Mouse (Mus musculus) cerebellum, postnatal 14 days (tissue): ENCODE results near the gene Nckipsd.

Experiments
- DNase-seq, 2 experiments: peaks; one replicate each; pipeline ENCODE4 v3.0.0; 2021; ENCODE audit warnings: mixed read lengths in 2 of 2

Gene Nckipsd

DNA sequence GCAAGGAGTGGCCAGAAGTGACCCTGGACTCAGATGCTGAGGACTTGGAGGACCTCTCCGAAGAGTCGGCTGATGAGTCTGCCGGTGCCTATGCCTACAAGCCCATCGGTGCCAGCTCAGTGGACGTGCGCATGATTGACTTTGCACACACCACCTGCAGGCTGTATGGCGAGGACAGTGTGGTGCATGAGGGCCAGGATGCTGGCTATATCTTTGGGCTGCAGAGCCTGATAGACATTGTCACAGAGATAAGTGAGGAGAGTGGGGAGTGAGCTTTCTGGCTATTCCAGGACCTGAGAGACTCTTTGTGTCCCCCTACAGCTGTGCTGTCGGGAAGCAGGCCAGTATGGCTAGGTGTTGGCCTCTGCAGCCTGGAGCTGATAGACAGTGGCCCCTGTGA, 2.4 kb upstream of the Nckipsd start:
- DNase-seq = no peak

DNA sequence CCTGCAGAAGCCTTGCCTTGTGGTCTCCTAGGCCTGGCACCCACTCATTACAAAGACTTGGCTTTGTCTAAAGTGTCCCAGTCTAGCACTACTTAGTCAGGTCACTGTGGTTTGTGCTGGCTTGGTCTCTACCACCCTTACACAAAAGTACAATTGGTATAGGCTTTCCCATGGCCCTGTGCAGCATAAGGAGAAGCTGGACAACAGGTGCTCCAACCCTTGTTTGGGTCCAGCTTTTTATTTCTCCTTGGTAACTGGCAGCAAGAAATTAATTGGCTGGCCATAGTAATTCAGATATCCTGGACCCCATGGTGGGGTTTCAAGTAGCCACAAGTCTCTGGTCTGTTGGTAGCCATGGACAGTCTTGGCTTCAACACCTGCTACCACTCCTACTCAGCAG, 1.8 kb upstream of the Nckipsd start:
- no peak for DNase-seq

DNA sequence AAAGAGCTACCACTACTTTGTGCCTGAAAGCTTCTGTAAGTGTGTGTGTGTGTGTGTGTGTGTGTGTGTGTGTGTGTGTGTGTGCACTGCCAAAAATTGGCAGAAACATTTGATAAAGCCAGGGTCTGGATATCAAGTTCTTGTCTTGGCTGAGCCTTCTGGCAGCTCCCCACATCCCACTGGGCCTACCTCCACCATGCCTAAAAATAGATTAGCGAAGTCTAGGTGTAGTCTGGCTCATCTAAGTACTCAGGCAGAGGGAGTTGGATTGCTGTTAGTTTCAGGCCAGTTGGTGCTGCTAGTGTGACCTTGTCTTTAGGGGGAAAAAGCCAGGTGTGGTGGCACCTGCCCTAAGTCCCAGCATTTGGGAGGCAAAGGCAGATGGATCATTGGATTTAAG, 1.3 kb upstream of the Nckipsd start:
- DNase-seq = peak; percentile 80 to 87

DNA sequence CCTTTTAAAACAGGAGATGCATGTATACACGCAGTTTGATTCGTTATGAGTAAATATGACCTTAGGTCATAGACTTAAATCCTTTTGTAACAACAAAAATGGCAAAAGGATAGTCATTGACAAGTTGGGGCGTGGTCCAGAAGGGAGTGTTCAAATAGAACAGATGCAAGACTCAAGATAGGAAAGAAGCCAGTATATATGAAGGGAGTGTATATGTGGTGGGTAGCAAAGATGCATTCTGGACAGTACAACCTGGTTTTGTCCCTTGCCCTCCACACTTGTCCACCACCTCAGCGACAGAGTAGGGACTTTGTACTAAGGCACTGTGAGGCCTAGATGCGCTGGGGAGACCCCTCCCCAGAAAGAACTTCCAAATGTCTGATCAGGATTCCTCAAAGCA, 494 bp upstream of the Nckipsd start:
- DNase-seq = no peak

DNA sequence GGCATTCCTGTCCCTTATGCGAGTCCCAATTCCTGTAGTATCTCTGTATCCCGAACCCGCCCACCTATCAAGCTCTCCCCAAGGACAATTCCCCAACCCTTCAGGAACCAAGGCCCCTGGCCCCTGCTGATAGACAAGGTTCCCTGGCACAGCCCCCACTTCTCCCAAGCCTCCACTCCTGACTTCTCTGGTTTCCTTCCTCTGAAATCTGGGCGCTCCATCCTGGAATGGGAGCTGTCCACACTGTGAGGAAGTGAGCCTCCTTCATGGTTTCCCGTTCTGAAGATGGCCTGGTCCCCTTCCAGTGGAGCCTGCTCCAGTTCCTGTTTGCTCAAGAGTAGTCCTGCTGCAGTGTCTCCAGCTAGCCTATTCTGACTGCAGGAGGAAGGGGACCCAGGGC, 1.0 kb downstream of the Nckipsd start:
- no peak for DNase-seq

DNA sequence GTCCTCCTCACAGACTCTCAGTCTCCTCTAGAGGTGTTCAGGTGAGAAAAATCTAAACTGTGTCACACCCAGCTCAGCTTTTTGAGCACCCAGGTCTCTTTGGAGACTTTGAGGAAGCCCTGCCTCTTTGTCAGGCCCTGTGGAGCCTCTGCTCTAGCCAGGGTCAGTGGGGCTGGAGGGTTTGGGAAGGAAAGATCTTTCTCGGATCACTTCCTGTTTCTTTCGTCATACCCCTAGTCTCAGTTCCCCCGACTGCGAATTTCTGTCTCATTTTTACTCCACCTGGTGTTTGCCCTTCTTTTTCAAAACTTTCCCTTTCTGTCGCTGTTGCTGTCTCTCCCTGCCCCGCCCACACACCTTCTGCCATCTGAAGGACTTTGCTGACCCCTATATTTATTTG, 1.6 kb downstream of the Nckipsd start:
- no peak for DNase-seq

DNA sequence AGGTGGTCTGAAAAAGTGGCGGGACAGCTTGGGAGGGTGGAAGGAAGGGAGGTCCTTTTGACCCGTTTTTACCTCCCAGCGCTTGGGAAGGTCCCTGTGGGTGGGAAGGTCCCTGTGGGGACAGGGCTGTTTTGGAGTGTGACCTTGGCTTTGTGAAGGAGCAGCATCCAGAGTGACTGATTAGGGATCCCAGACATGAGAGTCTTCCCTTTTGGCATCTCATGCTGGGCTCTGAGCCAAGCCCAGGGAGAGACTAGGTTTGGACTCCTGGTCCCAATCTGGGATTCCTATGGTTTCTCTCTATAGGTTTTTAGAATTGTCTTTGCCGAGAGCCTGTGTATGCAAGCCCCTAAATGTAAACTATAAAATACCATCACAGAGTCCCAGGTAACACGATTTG, 2.3 kb downstream of the Nckipsd start:
- no peak for DNase-seq

DNA sequence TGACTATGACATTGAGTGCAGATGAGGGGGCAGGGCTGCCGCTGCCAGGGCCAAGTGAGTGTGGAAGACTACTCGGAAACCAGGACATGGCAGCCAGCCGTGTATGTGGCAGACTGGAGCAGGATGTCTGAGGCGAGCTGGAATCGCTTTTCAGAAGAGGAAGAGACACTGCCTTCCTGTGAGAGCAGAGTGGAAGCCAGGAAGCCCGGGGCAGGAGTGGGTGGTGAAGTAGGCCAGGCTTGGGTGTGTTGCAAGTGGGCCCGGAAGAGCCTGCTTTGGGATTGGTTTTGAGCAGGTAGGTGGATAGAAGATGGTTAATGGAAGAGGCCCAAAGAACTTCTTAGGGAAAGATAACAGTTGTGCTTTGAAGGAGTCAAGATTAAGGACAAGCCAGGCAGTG, 7.4 kb downstream of the Nckipsd start:
- DNase-seq = no peak

DNA sequence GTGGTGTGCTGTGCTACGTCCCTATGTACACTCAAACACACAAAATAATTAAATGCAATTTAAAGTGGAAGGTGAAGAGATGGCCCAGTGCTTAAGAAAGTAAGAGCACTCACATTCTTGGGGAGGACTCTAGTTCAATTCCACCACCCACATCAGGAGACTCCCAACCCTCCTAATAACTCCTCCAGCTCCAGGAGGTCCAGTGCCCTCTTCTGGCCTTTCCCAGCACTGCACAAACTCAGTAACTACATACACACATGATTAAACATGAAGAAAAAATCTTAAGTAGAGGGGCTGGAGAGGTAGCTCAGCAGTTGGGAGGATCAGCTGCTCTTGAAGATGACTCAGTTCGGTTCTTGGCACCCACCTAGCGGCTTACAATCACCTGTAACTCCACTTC, 11.3 kb downstream of the Nckipsd start:
- DNase-seq = peak; percentile 78 to 88

DNA sequence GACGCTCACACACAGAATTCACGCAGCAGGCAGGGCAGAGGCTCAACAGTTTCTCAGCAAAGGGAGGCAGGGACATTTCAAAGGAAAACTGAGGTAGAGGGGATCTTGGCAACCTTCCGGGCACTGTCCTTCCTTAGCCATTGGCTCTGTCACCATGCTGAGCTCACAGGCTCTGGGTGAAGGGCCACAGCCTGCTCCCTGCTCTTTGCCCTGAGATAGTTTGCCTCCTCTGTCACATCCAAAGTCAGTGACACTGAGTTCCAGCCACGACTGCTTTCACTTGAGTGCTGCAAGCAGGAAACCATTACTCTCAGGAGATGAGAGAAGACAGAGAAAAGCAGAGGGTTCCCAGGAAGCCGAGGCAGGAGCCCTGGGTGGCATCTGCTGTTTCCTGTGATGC, 11.9 kb downstream of the Nckipsd start:
- DNase-seq = no peak

DNA sequence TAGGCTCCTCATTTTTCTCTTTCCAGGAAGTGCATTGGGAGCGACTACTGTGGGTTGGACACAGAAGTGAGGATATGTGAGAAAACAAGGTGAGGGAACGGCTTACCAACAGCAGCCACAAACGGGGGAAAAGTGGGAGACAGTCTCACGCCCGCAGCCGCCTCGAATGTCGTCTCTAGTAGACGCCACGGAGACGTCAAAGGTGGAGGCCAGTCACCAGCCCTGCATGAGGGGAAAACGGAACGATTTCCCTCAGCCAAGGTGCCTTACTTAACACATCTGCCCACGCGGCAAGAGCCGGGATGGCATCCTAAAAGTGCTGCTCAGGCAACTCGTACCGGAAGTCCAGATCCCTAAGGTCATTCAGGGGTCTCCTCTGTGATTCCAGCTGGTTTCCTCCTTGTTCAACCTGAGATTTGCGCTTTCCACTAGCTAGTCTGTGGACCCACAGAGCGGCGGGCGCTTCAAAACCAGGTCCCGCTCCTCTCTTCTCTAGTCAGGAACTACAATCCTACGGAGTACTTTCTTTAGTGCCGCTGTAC, 16.0 kb downstream of the Nckipsd start:
- DNase-seq = peak in 1 of 2 experiments; percentile 59

DNA sequence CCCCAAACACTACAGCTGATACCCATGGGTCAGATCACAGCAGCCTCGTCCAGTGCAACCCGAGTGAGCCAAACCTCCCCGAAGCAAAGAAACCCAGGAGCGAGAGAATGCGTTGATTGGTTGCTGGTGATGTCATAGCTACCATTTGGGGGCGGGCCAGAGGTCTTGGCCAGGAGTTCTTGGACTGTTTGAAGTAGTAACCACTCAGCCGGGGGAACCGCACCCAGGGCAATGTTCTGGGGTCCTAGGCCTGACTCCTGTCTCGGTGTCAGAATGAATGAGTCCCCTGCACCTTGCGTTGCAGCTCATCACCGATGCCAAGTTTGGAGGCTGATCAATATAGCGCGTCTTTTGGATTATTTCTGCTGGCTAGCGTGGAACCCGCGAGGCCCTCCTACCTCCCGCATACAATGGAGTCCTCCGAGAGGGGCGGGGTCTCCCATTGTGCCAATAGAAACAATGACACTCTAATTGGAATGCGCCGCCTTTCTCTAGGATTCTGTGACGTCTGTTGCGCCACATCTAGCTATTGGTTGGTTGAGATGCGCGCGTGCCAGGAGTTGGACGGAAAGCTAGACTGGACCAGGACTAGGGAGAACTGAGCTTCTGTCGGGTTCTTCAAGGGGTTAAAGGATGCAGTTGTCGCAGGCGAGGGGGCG, 16.7 kb downstream of the Nckipsd start:
- DNase-seq = peak; percentile 99

DNA sequence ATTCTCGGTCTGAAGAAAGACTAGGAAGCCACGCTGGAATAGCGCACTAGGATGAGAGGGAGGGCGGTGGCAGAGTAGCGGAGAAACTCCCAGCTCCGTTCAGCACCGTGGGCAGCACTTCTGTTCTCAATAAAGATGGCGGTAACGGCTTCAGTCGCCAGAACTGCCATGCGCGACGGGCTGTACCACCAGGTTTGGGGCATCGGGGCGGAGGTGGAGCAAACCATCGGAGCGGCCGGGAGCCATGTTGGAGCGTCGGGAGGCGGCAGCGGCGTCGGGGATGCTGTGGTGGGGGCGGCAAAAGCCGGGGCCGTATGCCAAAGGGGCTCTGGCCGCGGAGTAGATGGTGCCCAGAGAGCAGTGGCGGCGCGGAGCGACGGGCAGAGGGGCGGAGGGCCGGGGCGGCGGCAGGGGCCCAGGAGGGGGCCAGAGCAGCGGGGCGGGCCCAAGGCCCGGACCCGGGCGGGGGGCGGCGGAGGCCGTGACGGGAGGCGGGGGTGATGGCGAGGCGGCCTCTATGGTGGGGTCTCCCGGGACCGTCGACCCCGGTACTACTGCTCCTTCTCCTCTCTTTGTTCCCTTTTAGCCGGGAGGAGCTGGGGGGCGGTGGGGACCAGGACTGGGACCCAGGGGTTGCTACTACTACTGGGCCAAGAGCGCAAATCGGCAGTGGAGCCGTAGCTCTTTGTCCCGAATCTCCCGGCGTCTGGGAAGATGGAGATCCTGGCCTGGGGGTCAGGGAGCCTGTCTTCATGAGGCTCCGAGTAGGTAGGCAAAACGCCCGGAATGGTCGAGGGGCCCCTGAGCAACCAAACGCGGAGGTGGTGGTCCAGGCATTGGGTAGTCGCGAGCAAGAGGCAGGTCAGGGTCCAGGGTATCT, 17.9 kb downstream of the Nckipsd start, which contains the start of gene Celsr3:
Gene Celsr3 (plus strand): TSS at position 501 of the 880 bp plus-strand sequence.
- DNase-seq = peak; percentile 95 to 96

DNA sequence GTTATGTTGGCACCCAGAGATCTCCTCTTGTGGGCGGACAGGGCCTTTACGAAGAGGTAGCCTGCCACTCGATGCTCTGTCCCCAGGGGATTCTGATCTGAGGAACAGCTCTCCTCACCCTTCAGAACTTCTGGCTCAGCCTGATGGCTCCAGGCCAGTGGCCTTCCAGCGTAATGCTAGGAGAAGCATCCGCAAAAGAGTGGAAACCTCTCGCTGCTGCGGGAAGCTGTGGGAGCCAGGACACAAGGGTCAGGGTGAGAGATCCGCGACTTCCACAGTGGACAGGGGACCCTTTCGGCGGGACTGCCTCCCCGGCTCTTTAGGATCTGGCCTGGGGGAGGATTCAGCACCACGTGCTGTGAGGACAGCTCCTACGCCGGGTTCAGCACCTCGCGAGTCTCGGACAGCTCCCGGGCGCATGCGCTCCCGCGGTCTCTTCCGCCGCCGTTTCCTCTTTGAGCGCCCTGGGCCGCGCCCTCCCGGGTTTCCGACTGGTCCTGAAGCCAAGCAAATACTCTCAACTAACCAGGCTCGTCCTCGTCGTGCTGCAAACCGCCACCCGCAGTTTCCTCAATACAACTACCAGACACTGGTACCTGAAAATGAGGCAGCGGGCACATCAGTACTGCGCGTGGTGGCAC, 18.7 kb downstream of the Nckipsd start:
- DNase-seq = peak; percentile 76 to 82

DNA sequence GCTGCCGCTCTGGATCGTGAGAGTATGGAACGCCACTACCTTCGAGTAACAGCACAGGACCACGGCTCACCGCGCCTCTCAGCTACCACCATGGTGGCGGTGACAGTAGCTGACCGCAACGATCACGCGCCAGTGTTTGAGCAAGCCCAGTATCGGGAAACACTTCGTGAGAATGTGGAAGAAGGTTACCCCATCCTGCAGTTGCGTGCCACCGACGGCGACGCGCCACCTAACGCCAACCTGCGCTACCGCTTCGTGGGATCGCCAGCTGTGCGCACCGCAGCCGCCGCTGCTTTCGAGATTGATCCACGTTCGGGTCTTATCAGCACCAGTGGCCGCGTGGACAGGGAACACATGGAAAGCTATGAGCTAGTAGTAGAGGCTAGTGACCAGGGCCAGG, 19.3 kb downstream of the Nckipsd start:
- peak in 1 of 2 experiments; percentile 37 for DNase-seq

DNA sequence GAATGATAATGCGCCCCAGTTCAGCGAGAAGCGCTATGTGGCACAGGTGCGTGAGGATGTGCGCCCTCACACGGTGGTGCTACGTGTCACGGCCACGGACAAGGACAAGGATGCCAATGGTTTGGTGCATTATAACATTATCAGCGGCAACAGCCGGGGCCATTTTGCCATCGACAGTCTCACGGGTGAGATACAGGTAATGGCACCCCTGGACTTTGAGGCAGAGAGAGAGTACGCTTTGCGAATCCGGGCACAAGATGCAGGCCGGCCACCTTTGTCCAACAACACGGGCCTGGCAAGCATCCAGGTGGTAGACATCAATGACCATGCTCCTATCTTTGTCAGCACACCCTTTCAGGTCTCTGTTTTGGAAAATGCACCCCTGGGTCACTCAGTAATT, 19.7 kb downstream of the Nckipsd start:
- peak; percentile 42 to 62 for DNase-seq

DNA sequence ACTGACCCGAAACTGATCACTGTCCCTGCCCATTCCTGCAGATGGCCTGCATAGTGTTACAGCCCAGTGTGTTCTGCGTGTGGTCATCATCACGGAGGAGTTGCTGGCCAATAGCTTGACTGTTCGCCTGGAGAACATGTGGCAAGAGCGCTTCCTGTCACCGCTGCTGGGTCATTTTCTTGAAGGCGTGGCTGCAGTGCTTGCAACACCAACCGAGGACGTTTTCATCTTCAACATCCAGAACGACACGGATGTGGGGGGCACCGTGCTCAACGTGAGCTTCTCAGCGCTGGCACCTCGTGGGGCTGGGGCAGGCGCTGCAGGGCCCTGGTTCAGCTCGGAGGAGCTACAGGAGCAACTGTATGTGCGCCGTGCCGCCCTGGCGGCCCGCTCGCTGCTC, 23.5 kb downstream of the Nckipsd start:
- DNase-seq = no peak

DNA sequence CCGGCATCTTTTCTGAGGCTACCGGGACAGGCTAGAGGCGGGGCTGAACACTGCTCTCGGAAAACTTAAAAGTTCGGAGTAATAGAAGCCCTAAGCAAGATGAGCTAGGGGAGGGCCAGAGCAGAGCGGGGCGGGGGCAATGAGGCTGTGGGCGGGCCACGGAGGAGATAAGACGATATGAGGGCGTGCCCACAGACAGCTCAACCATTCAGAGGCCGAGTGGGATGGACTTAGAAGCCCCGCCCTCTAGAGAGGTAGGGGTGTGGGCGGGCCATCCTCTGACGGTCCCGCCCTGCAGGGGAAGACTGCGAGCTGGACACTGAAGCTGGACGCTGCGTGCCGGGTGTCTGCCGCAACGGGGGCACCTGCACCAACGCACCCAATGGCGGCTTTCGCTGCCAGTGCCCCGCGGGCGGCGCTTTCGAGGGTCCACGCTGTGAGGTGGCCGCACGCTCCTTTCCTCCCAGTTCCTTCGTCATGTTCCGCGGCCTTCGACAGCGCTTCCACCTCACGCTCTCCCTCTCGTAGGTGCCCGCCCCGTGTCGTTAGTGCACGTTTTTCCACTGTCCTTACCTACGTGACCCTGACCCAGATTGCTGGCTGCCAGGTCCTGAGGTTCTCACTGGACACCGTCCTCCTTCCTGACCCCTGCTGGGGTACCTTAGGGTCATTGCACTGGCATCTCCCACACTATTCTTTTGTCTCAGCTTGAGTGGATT, 24.4 kb downstream of the Nckipsd start:
- DNase-seq = peak; percentile 81

DNA sequence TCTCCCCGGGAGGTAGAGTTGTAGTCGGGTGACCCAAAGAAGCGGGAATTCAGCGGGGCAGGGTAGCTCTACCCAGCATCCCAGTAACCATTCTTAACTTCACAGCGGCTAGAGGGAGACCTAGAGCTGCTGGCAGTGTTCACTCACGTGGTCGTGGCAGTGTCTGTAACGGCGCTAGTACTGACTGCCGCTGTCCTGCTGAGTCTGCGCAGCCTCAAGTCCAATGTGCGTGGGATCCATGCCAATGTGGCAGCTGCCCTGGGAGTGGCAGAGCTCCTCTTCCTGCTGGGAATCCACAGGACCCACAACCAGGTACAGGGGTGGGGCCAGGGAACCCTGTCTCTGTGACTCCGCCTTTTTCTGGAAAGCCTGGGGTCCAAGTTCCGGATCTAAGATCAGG, 34.8 kb downstream of the Nckipsd start:
- DNase-seq = peak; percentile 91 to 94

DNA sequence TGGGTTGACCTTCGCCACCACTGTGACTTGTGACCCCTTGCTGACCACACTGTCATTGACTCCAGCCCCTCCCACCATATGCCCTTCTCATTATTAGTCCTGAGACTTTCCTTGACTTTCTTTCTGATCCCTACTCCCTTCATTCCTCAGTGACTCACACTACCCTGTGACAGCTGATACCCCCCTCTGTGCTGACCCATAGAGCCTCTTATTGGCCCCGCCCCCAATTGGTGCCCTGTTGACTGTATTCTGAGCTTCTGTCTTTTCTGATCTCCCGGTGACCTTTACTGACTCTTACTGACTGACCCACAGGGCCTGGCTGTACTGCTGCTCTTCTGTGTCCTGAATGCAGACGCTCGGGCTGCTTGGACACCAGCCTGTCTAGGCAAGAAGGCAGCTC, 37.2 kb downstream of the Nckipsd start:
- DNase-seq = no peak

DNA sequence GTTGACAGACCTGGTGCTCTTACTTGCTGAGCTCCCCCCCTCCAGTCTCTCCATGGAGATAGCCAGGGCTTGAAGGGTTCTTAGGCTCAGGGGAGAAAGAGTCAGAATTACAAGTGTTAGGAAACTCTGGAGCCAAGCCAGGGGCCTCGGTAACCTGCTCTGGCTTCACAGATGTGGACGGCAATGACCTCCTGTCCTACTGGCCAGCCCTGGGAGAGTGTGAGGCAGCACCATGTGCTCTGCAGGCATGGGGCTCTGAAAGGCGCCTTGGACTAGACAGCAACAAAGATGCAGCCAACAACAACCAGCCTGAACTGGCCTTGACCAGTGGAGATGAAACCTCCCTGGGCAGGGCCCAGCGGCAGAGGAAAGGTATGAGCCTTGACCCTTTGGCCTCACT, 39.2 kb downstream of the Nckipsd start:
- no peak for DNase-seq

DNA sequence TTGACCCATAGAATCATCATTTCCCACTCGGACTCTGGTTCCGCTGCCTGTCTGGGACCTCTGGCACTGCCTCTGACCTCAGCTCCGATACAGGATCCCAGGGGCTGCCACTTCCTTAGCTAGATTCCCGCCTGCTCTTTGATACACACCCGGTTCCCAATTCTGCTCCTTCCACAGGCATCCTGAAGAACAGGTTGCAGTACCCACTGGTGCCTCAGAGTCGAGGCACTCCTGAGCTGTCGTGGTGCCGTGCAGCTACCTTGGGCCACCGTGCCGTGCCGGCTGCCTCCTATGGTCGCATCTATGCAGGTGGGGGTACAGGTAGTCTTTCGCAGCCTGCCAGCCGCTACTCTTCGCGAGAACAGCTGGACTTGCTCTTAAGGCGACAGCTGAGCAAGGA, 40.3 kb downstream of the Nckipsd start:
- no peak for DNase-seq

DNA sequence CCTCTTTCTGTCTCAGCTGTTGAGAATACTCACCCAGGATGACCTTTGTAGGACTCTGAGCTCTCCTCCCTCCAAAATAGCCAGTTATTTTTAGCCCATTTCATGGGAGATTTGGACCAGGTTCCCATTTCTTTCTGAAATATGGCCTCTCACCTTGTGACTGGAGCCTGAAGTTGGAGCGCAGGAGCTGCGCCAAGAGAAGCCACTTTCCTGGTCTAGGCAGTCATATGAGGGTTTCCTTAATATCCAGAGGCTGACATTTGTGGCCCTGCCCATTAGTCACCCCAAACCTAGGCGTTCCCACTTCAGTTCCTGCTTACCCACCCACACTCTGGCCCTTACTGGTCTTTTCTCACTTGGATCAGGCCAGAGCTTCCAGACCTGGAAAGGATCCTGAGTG, 44.8 kb downstream of the Nckipsd start, which contains the start of gene Slc26a6:
Gene Slc26a6 (plus strand): TSS at position 308 of the 400 bp plus-strand sequence.
- DNase-seq = peak in 1 of 2 experiments; percentile 42
